Mouse (Mus musculus): Measurements from ENCODE around the gene Traf3. TPM values are rescaled to one million over a fixed set of nuclear protein-coding genes. Genes with fewer than 3 reads are reported as not detected.

Traf3 gene
- polyA plus RNA-seq, 1 experiment from 2014 or later, result 8.9 TPM

GRCm38 (mm10) chr12:111182378-111182777, 16.2 kb downstream of the Traf3 start:
- H3K27me3 ChIP-seq, result no peaks in the 10 kb centered on the region
- no peak overlapping the region for H3K4me3 ChIP-seq
- no peak overlapping the region for H3K9ac ChIP-seq
- no peaks in the 10 kb centered on the region for H3K36me3 ChIP-seq
- 91% methylated on average over 6 of the region's 6 CpGs for WGBS
- ATAC-seq (ENCODE audit: borderline replicate concordance, extremely low read depth, low FRiP score, low TSS enrichment), result no peak
- no peaks in the 10 kb centered on the region for H3K4me1 ChIP-seq
- H3K9me3 ChIP-seq, result no peaks in the 10 kb centered on the region
- H3K4me2 ChIP-seq, result no peak overlapping the region
- no peak overlapping the region for H3K27ac ChIP-seq

- no peaks in the 10 kb centered on the region for H3K9me3 ChIP-seq
- no peaks in the 10 kb centered on the region for H3K36me3 ChIP-seq
- no peak for ATAC-seq (ENCODE audit: borderline replicate concordance, extremely low read depth, low FRiP score, low TSS enrichment)
- 51% methylated on average over 5 of the region's 5 CpGs for whole genome bisulfite sequencing
- H3K4me1 ChIP-seq, result no peaks in the 10 kb centered on the region
- no peak within 1 kb of the TSS; the same call in 1 of the 2 replicates for H3K9ac ChIP-seq
- H3K4me2 ChIP-seq, result no peak within 1 kb of the TSS
- H3K27ac ChIP-seq, result no peak within 1 kb of the TSS
- no peaks in the 10 kb centered on the region for H3K27me3 ChIP-seq
- no peak within 1 kb of the TSS for H3K4me3 ChIP-seq
Observed at GRCm38 (mm10) chr12:111184476-111184875, 18.3 kb downstream of the Traf3 start, which contains the start of gene 4930595D18Rik. TSS of gene 4930595D18Rik (minus strand) at chr12:111184491.

- Histone ChIP-seq H3K9ac (no peak overlapping the region), H3K4me3 (no peak overlapping the region), H3K9me3 (no peaks in the 10 kb centered on the region), H3K4me1 (no peaks in the 10 kb centered on the region), H3K4me2 (no peak overlapping the region), H3K27ac (no peak overlapping the region), H3K27me3 (no peaks in the 10 kb centered on the region), H3K36me3 (no peaks in the 10 kb centered on the region)
- 86% methylated on average over 3 of the region's 3 CpGs for WGBS
- ATAC-seq (ENCODE audit: borderline replicate concordance, extremely low read depth, low FRiP score, low TSS enrichment), result no peak
Observed at GRCm38 (mm10) chr12:111186986-111187385, 20.8 kb downstream of the Traf3 start.

GRCm38 (mm10) chr12:111188295-111188694, 22.1 kb downstream of the Traf3 start:
- Histone ChIP-seq H3K4me3 (no peak overlapping the region), H3K27ac (no peak overlapping the region), H3K27me3 (no peaks in the 10 kb centered on the region), H3K9ac (no peak overlapping the region), H3K9me3 (no peaks in the 10 kb centered on the region), H3K4me1 (no peaks in the 10 kb centered on the region), H3K36me3 (no peaks in the 10 kb centered on the region), H3K4me2 (no peak overlapping the region)
- 88% methylated on average over 4 of the region's 4 CpGs for WGBS
- ATAC-seq (ENCODE audit: borderline replicate concordance, extremely low read depth, low FRiP score, low TSS enrichment), result no peak

GRCm38 (mm10) chr12:111190355-111190754, 24.2 kb downstream of the Traf3 start:
- H3K9ac ChIP-seq, result no peak overlapping the region
- H3K36me3 ChIP-seq, result no peaks in the 10 kb centered on the region
- no peak overlapping the region for H3K27ac ChIP-seq
- no peak for ATAC-seq (ENCODE audit: borderline replicate concordance, extremely low read depth, low FRiP score, low TSS enrichment)
- H3K4me1 ChIP-seq, result peaks cover 7% of the 10 kb centered on the region; the same call in 1 of the 2 replicates
- no peaks in the 10 kb centered on the region for H3K27me3 ChIP-seq
- 84% methylated on average over 5 of the region's 5 CpGs for WGBS
- no peak overlapping the region for H3K4me3 ChIP-seq
- no peak overlapping the region for H3K4me2 ChIP-seq
- H3K9me3 ChIP-seq, result no peaks in the 10 kb centered on the region

- H3K4me3 ChIP-seq, result no peak overlapping the region
- ATAC-seq (ENCODE audit: borderline replicate concordance, extremely low read depth, low FRiP score, low TSS enrichment), result no peak
- WGBS, result 71% methylated on average over 2 of the region's 2 CpGs
- no peaks in the 10 kb centered on the region for H3K9me3 ChIP-seq
- H3K27ac ChIP-seq, result no peak overlapping the region
- H3K4me1 ChIP-seq, result peaks cover 7% of the 10 kb centered on the region; the same call in 1 of the 2 replicates
- H3K4me2 ChIP-seq, result no peak overlapping the region
- no peaks in the 10 kb centered on the region for H3K36me3 ChIP-seq
- H3K9ac ChIP-seq, result no peak overlapping the region
- H3K27me3 ChIP-seq, result no peaks in the 10 kb centered on the region
Observed at GRCm38 (mm10) chr12:111190891-111191290, 24.7 kb downstream of the Traf3 start.

- no peaks in the 10 kb centered on the region for H3K9me3 ChIP-seq
- WGBS, result 63% methylated on average over 6 of the region's 6 CpGs
- H3K27me3 ChIP-seq, result no peaks in the 10 kb centered on the region
- ATAC-seq (ENCODE audit: borderline replicate concordance, extremely low read depth, low FRiP score, low TSS enrichment), result no peak
- no peak overlapping the region for H3K27ac ChIP-seq
- no peak overlapping the region for H3K4me3 ChIP-seq
- no peak overlapping the region for H3K4me2 ChIP-seq
- no peaks in the 10 kb centered on the region for H3K36me3 ChIP-seq
- no peak overlapping the region for H3K9ac ChIP-seq
- H3K4me1 ChIP-seq, result peaks cover 7% of the 10 kb centered on the region; the same call in 1 of the 2 replicates
Observed at GRCm38 (mm10) chr12:111192777-111193176, 26.6 kb downstream of the Traf3 start.

- no peak for ATAC-seq (ENCODE audit: borderline replicate concordance, extremely low read depth, low FRiP score, low TSS enrichment)
- no peak overlapping the region for H3K9ac ChIP-seq
- H3K4me1 ChIP-seq, result peaks cover 7% of the 10 kb centered on the region; the same call in 1 of the 2 replicates
- H3K9me3 ChIP-seq, result no peaks in the 10 kb centered on the region
- no peak overlapping the region for H3K27ac ChIP-seq
- H3K36me3 ChIP-seq, result no peaks in the 10 kb centered on the region
- no peak overlapping the region for H3K4me2 ChIP-seq
- 56% methylated on average over 9 of the region's 9 CpGs for WGBS
- H3K4me3 ChIP-seq, result no peak overlapping the region
- H3K27me3 ChIP-seq, result no peaks in the 10 kb centered on the region
Observed at GRCm38 (mm10) chr12:111193331-111193730, 27.2 kb downstream of the Traf3 start.

- ATAC-seq (ENCODE audit: borderline replicate concordance, extremely low read depth, low FRiP score, low TSS enrichment), result no peak
- 69% methylated on average over 4 of the region's 4 CpGs for WGBS
- H3K27me3 ChIP-seq, result no peaks in the 10 kb centered on the region
Observed at GRCm38 (mm10) chr12:111196548-111196947, 30.4 kb downstream of the Traf3 start.

GRCm38 (mm10) chr12:111203076-111203475, 36.9 kb downstream of the Traf3 start:
- H3K9me3 ChIP-seq, result no peaks in the 10 kb centered on the region
- H3K4me3 ChIP-seq, result no peak overlapping the region
- 78% methylated on average over 10 of the region's 10 CpGs for WGBS
- H3K27ac ChIP-seq, result no peak overlapping the region
- H3K4me2 ChIP-seq, result no peak overlapping the region
- no peak for ATAC-seq (ENCODE audit: borderline replicate concordance, extremely low read depth, low FRiP score, low TSS enrichment)
- H3K4me1 ChIP-seq, result no peaks in the 10 kb centered on the region
- no peaks in the 10 kb centered on the region for H3K27me3 ChIP-seq
- no peak overlapping the region for H3K9ac ChIP-seq
- H3K36me3 ChIP-seq, result no peaks in the 10 kb centered on the region

More at GRCm38 (mm10) chr12:111196548-111196947, 30.4 kb downstream of the Traf3 start:
- H3K4me2 ChIP-seq, result no peak overlapping the region
- no peaks in the 10 kb centered on the region for H3K36me3 ChIP-seq
- H3K9ac ChIP-seq, result no peak overlapping the region
- H3K9me3 ChIP-seq, result no peaks in the 10 kb centered on the region
- peaks cover 7% of the 10 kb centered on the region; the same call in 1 of the 2 replicates for H3K4me1 ChIP-seq
- H3K27ac ChIP-seq, result no peak overlapping the region
- H3K4me3 ChIP-seq, result no peak overlapping the region

- Histone ChIP-seq H3K27ac (no peak overlapping the region), H3K4me2 (no peak overlapping the region), H3K27me3 (no peaks in the 10 kb centered on the region), H3K9me3 (no peaks in the 10 kb centered on the region), H3K4me3 (no peak overlapping the region), H3K36me3 (no peaks in the 10 kb centered on the region), H3K4me1 (no peaks in the 10 kb centered on the region), H3K9ac (no peak overlapping the region)
- ATAC-seq (ENCODE audit: borderline replicate concordance, extremely low read depth, low FRiP score, low TSS enrichment), result no peak
- WGBS, result 73% methylated on average over 3 of the region's 3 CpGs
Observed at GRCm38 (mm10) chr12:111203945-111204344, 37.8 kb downstream of the Traf3 start.

GRCm38 (mm10) chr12:111207641-111208040, 41.5 kb downstream of the Traf3 start:
- H3K36me3 ChIP-seq, result no peaks in the 10 kb centered on the region
- no peak for ATAC-seq (ENCODE audit: borderline replicate concordance, extremely low read depth, low FRiP score, low TSS enrichment)
- H3K4me1 ChIP-seq, result no peaks in the 10 kb centered on the region
- H3K4me2 ChIP-seq, result no peak overlapping the region
- no peak overlapping the region for H3K4me3 ChIP-seq
- H3K27ac ChIP-seq, result no peak overlapping the region
- WGBS, result 70% methylated on average over 3 of the region's 3 CpGs
- no peaks in the 10 kb centered on the region for H3K27me3 ChIP-seq
- no peak overlapping the region for H3K9ac ChIP-seq
- no peaks in the 10 kb centered on the region for H3K9me3 ChIP-seq

GRCm38 (mm10) chr12:111211729-111212128, 45.6 kb downstream of the Traf3 start:
- 74% methylated on average over 5 of the region's 5 CpGs for WGBS
- no peaks in the 10 kb centered on the region for H3K4me1 ChIP-seq
- H3K27ac ChIP-seq, result no peak overlapping the region
- H3K9ac ChIP-seq, result no peak overlapping the region
- H3K4me3 ChIP-seq, result no peak overlapping the region
- H3K9me3 ChIP-seq, result no peaks in the 10 kb centered on the region
- no peak for ATAC-seq (ENCODE audit: borderline replicate concordance, extremely low read depth, low FRiP score, low TSS enrichment)
- H3K4me2 ChIP-seq, result no peak overlapping the region
- H3K36me3 ChIP-seq, result no peaks in the 10 kb centered on the region
- no peaks in the 10 kb centered on the region for H3K27me3 ChIP-seq

Measured in lung, embryonic 15.5 days (tissue).